Mouse (Mus musculus): ENCODE measurements around the gene Mrpl47. TPM values are rescaled to one million over a fixed set of nuclear protein-coding genes. Genes with fewer than 3 reads are reported as not detected.
"Not testable (repeated sequence)": the region's sequence is repeated elsewhere in the genome, so short reads cannot be mapped to it uniquely, and the experiment has no call there.

Mrpl47 gene
- polyA plus RNA-seq, 1 experiment from 2014 or later: 33.3 TPM

- 64% methylated on average over 2 of the region's 2 CpGs for WGBS
- no peak for ATAC-seq (ENCODE audit: low FRiP score, low TSS enrichment)
Measured at GRCm38 (mm10) chr3:32742276-32742780, 4.9 kb upstream of the Mrpl47 start.

DNA sequence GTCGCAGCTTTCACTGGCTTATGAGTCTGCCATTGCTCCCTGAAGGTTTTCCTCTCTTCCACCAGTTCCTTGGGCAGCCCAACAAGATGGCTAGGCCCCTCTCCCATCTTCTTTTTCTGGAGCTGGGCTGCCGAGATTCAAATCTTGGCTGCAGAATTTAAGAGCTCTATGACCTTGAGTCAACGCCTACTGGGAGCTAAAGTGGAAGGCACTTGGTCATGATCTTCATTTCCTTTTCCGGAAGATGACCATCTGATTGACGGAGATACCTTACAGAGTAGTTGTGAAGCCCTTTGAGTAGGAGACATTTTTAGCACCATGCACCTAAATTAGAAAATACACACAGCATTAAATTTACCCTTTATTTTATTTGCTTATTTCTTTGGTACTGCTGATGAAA is 1.1 kb upstream of the Mrpl47 start:
- peaks cover 23% of the 10 kb centered on the region for H3K4me1 ChIP-seq (ENCODE audit: insufficient read depth, low read length)
- ATAC-seq (ENCODE audit: low FRiP score, low TSS enrichment): no peak
- no peaks in the 10 kb centered on the region for H3K27me3 ChIP-seq (ENCODE audit: insufficient read depth, low read length)
- H3K9ac ChIP-seq (replicated peaks; ENCODE audit: low read length): no peak overlapping the region
- no peak overlapping the region for H3K4me3 ChIP-seq (ENCODE audit: low read length)
- H3K9me3 ChIP-seq (ENCODE audit: low read length): no peaks in the 10 kb centered on the region
- WGBS: 85% methylated on average over 5 of the region's 5 CpGs
- H3K27ac ChIP-seq (ENCODE audit: low read length): no peak overlapping the region
- H3K4me2 ChIP-seq (replicated peaks; ENCODE audit: low read depth, low read length): no peak overlapping the region
- peaks cover 3% of the 10 kb centered on the region; the same call in 1 of the 2 replicates for H3K36me3 ChIP-seq (ENCODE audit: insufficient read depth, low read length)

More at GRCm38 (mm10) chr3:32742276-32742780, 4.9 kb upstream of the Mrpl47 start:
- H3K36me3 ChIP-seq (ENCODE audit: insufficient read depth, low read length): peaks cover 11% of the 10 kb centered on the region
- no peak overlapping the region for H3K4me2 ChIP-seq (replicated peaks; ENCODE audit: low read depth, low read length)
- no peaks in the 10 kb centered on the region for H3K27me3 ChIP-seq (ENCODE audit: insufficient read depth, low read length)
- no peaks in the 10 kb centered on the region for H3K9me3 ChIP-seq (ENCODE audit: low read length)
- H3K27ac ChIP-seq (ENCODE audit: low read length): no peak overlapping the region
- no peak overlapping the region for H3K4me3 ChIP-seq (ENCODE audit: low read length)
- H3K4me1 ChIP-seq (ENCODE audit: insufficient read depth, low read length): peaks cover 13% of the 10 kb centered on the region
- no peak overlapping the region for H3K9ac ChIP-seq (replicated peaks; ENCODE audit: low read length)

GRCm38 (mm10) chr3:32736244-32737171 is 897 bp downstream of the Mrpl47 start, which contains the start of gene Ndufb5:
TSS of gene Ndufb5 (plus strand) at chr3:32736990.
- WGBS: under 1% methylated on average over 62 of the region's 62 CpGs
- peaks cover 17% of the 10 kb centered on the region for H3K36me3 ChIP-seq (ENCODE audit: insufficient read depth, low read length)
- ATAC-seq (ENCODE audit: low FRiP score, low TSS enrichment): peak; percentile 96

GRCm38 (mm10) chr3:32727861-32728260 is 9.5 kb downstream of the Mrpl47 start:
- Histone ChIP-seq H3K9me3 (ENCODE audit: low read length) (0 out of 2 replicates have a peak, but pooled peaks cover 5% of the 10 kb centered on the region), H3K4me2 (replicated peaks; ENCODE audit: low read depth, low read length) (no peak overlapping the region), H3K4me1 (ENCODE audit: insufficient read depth, low read length) (no peaks in the 10 kb centered on the region), H3K4me3 (ENCODE audit: low read length) (no peak overlapping the region), H3K27me3 (ENCODE audit: insufficient read depth, low read length) (no peaks in the 10 kb centered on the region), H3K36me3 (ENCODE audit: insufficient read depth, low read length) (peaks cover 78% of the 10 kb centered on the region), H3K27ac (ENCODE audit: low read length) (no peak overlapping the region), H3K9ac (replicated peaks; ENCODE audit: low read length) (no peak overlapping the region)
- 85% methylated on average over 4 of the region's 4 CpGs for WGBS
- no peak for ATAC-seq (ENCODE audit: low FRiP score, low TSS enrichment)

More at GRCm38 (mm10) chr3:32736244-32737171, 897 bp downstream of the Mrpl47 start, which contains the start of gene Ndufb5:
- Histone ChIP-seq H3K27me3 (ENCODE audit: insufficient read depth, low read length) (no peaks in the 10 kb centered on the region), H3K9me3 (ENCODE audit: low read length) (no peaks in the 10 kb centered on the region), H3K27ac (ENCODE audit: low read length) (peak within 1 kb of the TSS; percentile 82), H3K4me1 (ENCODE audit: insufficient read depth, low read length) (peaks cover 23% of the 10 kb centered on the region), H3K4me3 (ENCODE audit: low read length) (peak within 1 kb of the TSS; percentile 98), H3K4me2 (replicated peaks; ENCODE audit: low read depth, low read length) (peak within 1 kb of the TSS; percentile 89), H3K9ac (replicated peaks; ENCODE audit: low read length) (peak within 1 kb of the TSS; percentile 92)

GRCm38 (mm10) chr3:32725951-32726350 is 11.5 kb downstream of the Mrpl47 start:
- Histone ChIP-seq H3K27me3 (ENCODE audit: insufficient read depth, low read length) (no peaks in the 10 kb centered on the region), H3K9ac (replicated peaks; ENCODE audit: low read length) (no peak overlapping the region), H3K4me3 (ENCODE audit: low read length) (no peak overlapping the region), H3K36me3 (ENCODE audit: insufficient read depth, low read length) (peaks cover 77% of the 10 kb centered on the region), H3K4me2 (replicated peaks; ENCODE audit: low read depth, low read length) (no peak overlapping the region), H3K4me1 (ENCODE audit: insufficient read depth, low read length) (no peaks in the 10 kb centered on the region), H3K27ac (ENCODE audit: low read length) (no peak overlapping the region), H3K9me3 (ENCODE audit: low read length) (0 out of 2 replicates have a peak, but pooled peaks cover 5% of the 10 kb centered on the region)
- WGBS: 90% methylated on average over 5 of the region's 5 CpGs
- ATAC-seq (ENCODE audit: low FRiP score, low TSS enrichment): no peak

DNA sequence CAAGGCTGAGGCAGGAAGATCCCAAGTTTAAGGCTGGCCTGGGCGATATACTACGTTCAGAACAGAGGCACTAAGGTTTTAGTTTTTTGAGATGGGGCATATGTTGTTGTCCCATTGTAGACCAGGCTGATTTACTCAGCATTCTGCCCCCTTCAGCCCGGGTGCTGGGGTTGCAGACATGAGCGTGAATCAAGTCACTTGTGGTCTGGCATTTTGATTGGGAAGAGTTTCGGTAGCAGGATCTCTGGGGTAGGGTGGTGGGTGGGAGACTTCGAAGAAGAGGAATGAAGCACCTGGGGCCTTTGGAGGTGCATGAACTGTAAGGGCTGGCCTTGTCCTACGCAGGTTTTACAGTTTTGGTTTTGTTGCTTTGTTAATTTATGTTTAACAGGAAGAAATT is 13.2 kb downstream of the Mrpl47 start:
- H3K9me3 ChIP-seq (ENCODE audit: low read length): 0 out of 2 replicates have a peak, but pooled peaks cover 5% of the 10 kb centered on the region
- H3K4me1 ChIP-seq (ENCODE audit: insufficient read depth, low read length): no peaks in the 10 kb centered on the region
- WGBS: 90% methylated on average over 7 of the region's 7 CpGs
- H3K9ac ChIP-seq (replicated peaks; ENCODE audit: low read length): no peak overlapping the region
- ATAC-seq (ENCODE audit: low FRiP score, low TSS enrichment): no peak
- H3K4me2 ChIP-seq (replicated peaks; ENCODE audit: low read depth, low read length): no peak overlapping the region
- peaks cover 75% of the 10 kb centered on the region for H3K36me3 ChIP-seq (ENCODE audit: insufficient read depth, low read length)
- H3K4me3 ChIP-seq (ENCODE audit: low read length): no peak overlapping the region
- no peaks in the 10 kb centered on the region for H3K27me3 ChIP-seq (ENCODE audit: insufficient read depth, low read length)
- H3K27ac ChIP-seq (ENCODE audit: low read length): no peak overlapping the region

DNA sequence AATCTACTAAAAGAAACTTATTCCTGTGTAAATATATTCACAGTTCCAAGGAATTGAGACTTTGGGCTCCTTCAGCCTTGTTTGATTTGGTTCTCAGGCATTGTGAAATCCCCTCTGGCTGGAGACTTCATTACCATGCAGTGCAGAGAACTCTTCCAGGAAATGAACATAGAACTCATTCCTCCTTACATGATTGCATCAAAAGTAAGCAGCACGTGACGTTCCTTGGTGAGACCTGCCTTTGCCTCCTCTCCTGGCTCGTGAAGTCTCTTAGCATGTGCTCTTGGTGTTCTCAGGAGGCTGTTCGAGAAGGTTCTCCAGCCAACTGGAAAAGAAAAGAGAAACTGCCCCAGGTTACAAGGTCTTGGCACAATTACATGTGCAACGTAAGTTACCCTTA is 19.1 kb downstream of the Mrpl47 start:
- Histone ChIP-seq H3K4me2 (replicated peaks; ENCODE audit: low read depth, low read length) (no peak overlapping the region), H3K9me3 (ENCODE audit: low read length) (no peaks in the 10 kb centered on the region), H3K9ac (replicated peaks; ENCODE audit: low read length) (no peak overlapping the region), H3K27me3 (ENCODE audit: insufficient read depth, low read length) (no peaks in the 10 kb centered on the region), H3K4me3 (ENCODE audit: low read length) (no peak overlapping the region), H3K36me3 (ENCODE audit: insufficient read depth, low read length) (peaks cover 74% of the 10 kb centered on the region), H3K27ac (ENCODE audit: low read length) (no peak overlapping the region), H3K4me1 (ENCODE audit: insufficient read depth, low read length) (no peaks in the 10 kb centered on the region)
- 88% methylated on average over 5 of the region's 5 CpGs for WGBS
- ATAC-seq (ENCODE audit: low FRiP score, low TSS enrichment): no peak

GRCm38 (mm10) chr3:32717403-32717802 is 20.0 kb downstream of the Mrpl47 start:
- not testable (repeated sequence) for H3K9me3 ChIP-seq (ENCODE audit: low read length); H3K4me3 ChIP-seq (ENCODE audit: low read length); H3K4me2 ChIP-seq (replicated peaks; ENCODE audit: low read depth, low read length); ATAC-seq (ENCODE audit: low FRiP score, low TSS enrichment); H3K27me3 ChIP-seq (ENCODE audit: insufficient read depth, low read length); H3K27ac ChIP-seq (ENCODE audit: low read length); H3K9ac ChIP-seq (replicated peaks; ENCODE audit: low read length); H3K4me1 ChIP-seq (ENCODE audit: insufficient read depth, low read length)
- peaks cover 74% of the 10 kb centered on the region for H3K36me3 ChIP-seq (ENCODE audit: insufficient read depth, low read length)
- WGBS: 97% methylated on average over 6 of the region's 6 CpGs

GRCm38 (mm10) chr3:32713711-32714110 is 23.7 kb downstream of the Mrpl47 start:
- Histone ChIP-seq H3K27me3 (ENCODE audit: insufficient read depth, low read length) (no peaks in the 10 kb centered on the region), H3K9me3 (ENCODE audit: low read length) (no peaks in the 10 kb centered on the region), H3K4me3 (ENCODE audit: low read length) (no peak overlapping the region), H3K9ac (replicated peaks; ENCODE audit: low read length) (no peak overlapping the region), H3K4me2 (replicated peaks; ENCODE audit: low read depth, low read length) (no peak overlapping the region), H3K36me3 (ENCODE audit: insufficient read depth, low read length) (peaks cover 54% of the 10 kb centered on the region), H3K27ac (ENCODE audit: low read length) (no peak overlapping the region), H3K4me1 (ENCODE audit: insufficient read depth, low read length) (peaks cover 9% of the 10 kb centered on the region)
- 90% methylated on average over 3 of the region's 3 CpGs for WGBS
- no peak for ATAC-seq (ENCODE audit: low FRiP score, low TSS enrichment)

GRCm38 (mm10) chr3:32709388-32709787 is 28.0 kb downstream of the Mrpl47 start:
- H3K4me2 ChIP-seq (replicated peaks; ENCODE audit: low read depth, low read length): peak overlapping the region; percentile 80
- peaks cover 9% of the 10 kb centered on the region for H3K4me1 ChIP-seq (ENCODE audit: insufficient read depth, low read length)
- H3K9me3 ChIP-seq (ENCODE audit: low read length): no peaks in the 10 kb centered on the region
- ATAC-seq (ENCODE audit: low FRiP score, low TSS enrichment): no peak
- H3K27me3 ChIP-seq (ENCODE audit: insufficient read depth, low read length): no peaks in the 10 kb centered on the region
- peak overlapping the region; percentile 97 for H3K4me3 ChIP-seq (ENCODE audit: low read length)
- H3K27ac ChIP-seq (ENCODE audit: low read length): peak overlapping the region; percentile 96
- H3K9ac ChIP-seq (replicated peaks; ENCODE audit: low read length): peak overlapping the region; percentile 96
- H3K36me3 ChIP-seq (ENCODE audit: insufficient read depth, low read length): peaks cover 22% of the 10 kb centered on the region
- WGBS: 6% methylated on average over 9 of the region's 9 CpGs
